Mouse (Mus musculus): ENCODE data around the gene Dydc2.

Gene Dydc2

GRCm38 (mm10) chr14:41035146-41035798 lies 33.7 kb downstream of the Dydc2 start:
- DNase-seq (ENCODE audit: low spot score): peak; percentile 51

GRCm38 (mm10) chr14:41033135-41034110 lies 35.6 kb downstream of the Dydc2 start:
- peak; percentile 48 for DNase-seq (ENCODE audit: low spot score)

- DNase-seq (ENCODE audit: low spot score): no peak
Measured at GRCm38 (mm10) chr14:41030989-41031513, 38.0 kb downstream of the Dydc2 start.

GRCm38 (mm10) chr14:41029303-41029702 lies 39.7 kb downstream of the Dydc2 start:
- no peak for DNase-seq (ENCODE audit: low spot score)

GRCm38 (mm10) chr14:41025594-41026284 lies 43.3 kb downstream of the Dydc2 start:
- DNase-seq (ENCODE audit: low spot score): no peak

GRCm38 (mm10) chr14:41025087-41025486 lies 43.9 kb downstream of the Dydc2 start:
- DNase-seq (ENCODE audit: low spot score): no peak

GRCm38 (mm10) chr14:41021246-41021645 lies 47.8 kb downstream of the Dydc2 start:
- no peak for DNase-seq (ENCODE audit: low spot score)

GRCm38 (mm10) chr14:41017460-41017859 lies 51.5 kb downstream of the Dydc2 start:
- DNase-seq (ENCODE audit: low spot score): no peak

- no peak for DNase-seq (ENCODE audit: low spot score)
Measured at GRCm38 (mm10) chr14:41014701-41015240, 54.2 kb downstream of the Dydc2 start.

- DNase-seq (ENCODE audit: low spot score): peak; percentile 88
Measured at GRCm38 (mm10) chr14:41013630-41014613, 55.1 kb downstream of the Dydc2 start, which contains the start of gene Fam213a. Gene Fam213a, minus strand, starts transcription at chr14:41013788.

- no peak for DNase-seq (ENCODE audit: low spot score)
Measured at GRCm38 (mm10) chr14:41013143-41013542, 55.9 kb downstream of the Dydc2 start.

- DNase-seq (ENCODE audit: low spot score): no peak
Measured at GRCm38 (mm10) chr14:41011916-41012315, 57.1 kb downstream of the Dydc2 start.

- DNase-seq (ENCODE audit: low spot score): peak; percentile 15
Measured at GRCm38 (mm10) chr14:41008138-41008537, 60.9 kb downstream of the Dydc2 start.

GRCm38 (mm10) chr14:41007641-41008040 lies 61.4 kb downstream of the Dydc2 start:
- DNase-seq (ENCODE audit: low spot score): no peak

- no peak for DNase-seq (ENCODE audit: low spot score)
Measured at GRCm38 (mm10) chr14:41006899-41007298, 62.1 kb downstream of the Dydc2 start.

- no peak for DNase-seq (ENCODE audit: low spot score)
Measured at GRCm38 (mm10) chr14:41006263-41006662, 62.7 kb downstream of the Dydc2 start.

GRCm38 (mm10) chr14:41005716-41006115 lies 63.3 kb downstream of the Dydc2 start:
- no peak for DNase-seq (ENCODE audit: low spot score)

GRCm38 (mm10) chr14:41004201-41005141 lies 64.5 kb downstream of the Dydc2 start:
- peak; percentile 79 for DNase-seq (ENCODE audit: low spot score)

GRCm38 (mm10) chr14:41001576-41001975 lies 67.4 kb downstream of the Dydc2 start:
- no peak for DNase-seq (ENCODE audit: low spot score)
